Mouse (Mus musculus) lung, postnatal 0 days (tissue): Measurements from ENCODE around the gene Serac1. TPM values are rescaled to one million over a fixed set of nuclear protein-coding genes. Genes with fewer than 3 reads are reported as not detected.
A peak's percentile ranks its signal among the peaks of the same experiment; 100 is the strongest.

Source experiments
- ATAC-seq: fragments of 200-750 bp; cut with Nextera tagmentation; 2 replicates; pipeline ENCODE4 v1.8.0; 2017; ENCODE audit warnings: moderate library complexity
- DNase-seq: peaks from one replicate; pipeline ENCODE4 v3.0.0-alpha.2; 2016; ENCODE audit warnings: low spot score
- H3K27ac ChIP-seq: fragments of 300-500 bp; sonication (generic); 2 replicates; pipeline ENCODE4 v1.5.1; 2014; ENCODE audit warnings: antibody characterized with exemption, mild to moderate bottlenecking, low read length, mixed read lengths
- H3K27me3 ChIP-seq: fragments of 300-500 bp; sonication (generic); replicated peaks from 2 replicates; pipeline ENCODE4 v1.6.1; 2014; ENCODE audit warnings: low read length, mixed read lengths; ENCODE audit not compliant: insufficient read depth
- H3K36me3 ChIP-seq: fragments of 300-500 bp; sonication (generic); 2 replicates; pipeline ENCODE4 v1.6.1; 2014; ENCODE audit warnings: low read length, mixed read lengths; ENCODE audit not compliant: insufficient read depth
- H3K4me1 ChIP-seq: fragments of 300-500 bp; sonication (generic); 2 replicates; pipeline ENCODE4 v1.6.1; 2014; ENCODE audit warnings: antibody characterized with exemption, low read depth, low read length, mixed read lengths; ENCODE audit not compliant: insufficient read depth
- H3K4me2 ChIP-seq: fragments of 300-500 bp; sonication (generic); replicated peaks from 2 replicates; pipeline ENCODE4 v1.6.1; 2014; ENCODE audit warnings: low read depth, mild to moderate bottlenecking, low read length, moderate library complexity, mixed read lengths
- H3K4me3 ChIP-seq: fragments of 300-500 bp; sonication (generic); 2 replicates; pipeline ENCODE4 v1.5.1; 2014; ENCODE audit warnings: low read depth, low read length
- H3K9ac ChIP-seq: fragments of 300-500 bp; sonication (generic); replicated peaks from 2 replicates; pipeline ENCODE4 v1.6.1; 2014; ENCODE audit warnings: low read depth, mild to moderate bottlenecking
- H3K9me3 ChIP-seq: fragments of 300-500 bp; sonication (generic); 2 replicates; pipeline ENCODE4 v1.6.1; 2016; ENCODE audit warnings: low read length, mixed read lengths
- CTCF ChIP-seq: IDR thresholded peaks from 2 replicates; pipeline ENCODE4 v1.5.1; 2016; ENCODE audit warnings: antibody characterized with exemption, mild to moderate bottlenecking
- EP300 ChIP-seq: IDR thresholded peaks from 2 replicates; pipeline ENCODE4 v1.6.1; 2016; ENCODE audit warnings: antibody characterized with exemption, mild to moderate bottlenecking, control low read depth
- WGBS: fragments of 180-500 bp; shearing (Covaris S2); extraction: QIAGEN DNeasy Blood & Tissue Kit; methylation state at CpG from one replicate; pipeline ENCODE4 v1.1.7; 2014; 5-methylcytosine and 5-hydroxymethylcytosine counted together
- polyA plus RNA-seq: library from polyadenylated mRNA; unstranded; fragments of >200 nt; fragmentation: Nextera tagmentation; extraction: Ambion mirVana; gene quantifications from 2 replicates; pipeline ENCODE4 v1.2.1, GENCODE M21; 2015

Gene Serac1
- polyA plus RNA-seq, 1 experiment from 2014 or later = 2.5 TPM

GRCm38 (mm10) chr17:6106361-6107014, 26.9 kb upstream of the Serac1 start, which contains the start of gene Tulp4:
Gene Tulp4 (plus strand): TSS chr17:6106437.
- no peak for TF ChIP-seq EP300
- TF ChIP-seq CTCF = no peak
- ATAC-seq (peak; percentile 96), DNase-seq (peak; percentile 94)
- Histone ChIP-seq H3K4me3 (peak within 1 kb of the TSS; percentile 91), H3K27me3 (no peaks in the 10 kb centered on the region), H3K9ac (peak within 1 kb of the TSS; percentile 90), H3K27ac (peak within 1 kb of the TSS; percentile 95), H3K4me2 (peak within 1 kb of the TSS; percentile 75), H3K9me3 (no peaks in the 10 kb centered on the region), H3K36me3 (no peaks in the 10 kb centered on the region), H3K4me1 (peaks cover 10% of the 10 kb centered on the region; the same call in 1 of the 2 replicates)
- 0% methylated on average over 35 of the region's 76 CpGs for WGBS

- no peaks in the 10 kb centered on the region for H3K36me3 ChIP-seq
- ATAC-seq (no peak), DNase-seq (no peak)
- no peak overlapping the region for H3K27ac ChIP-seq
- no peaks in the 10 kb centered on the region for H3K27me3 ChIP-seq
- H3K4me3 ChIP-seq = no peak overlapping the region
- no peak overlapping the region for H3K4me2 ChIP-seq
- H3K4me1 ChIP-seq = peaks cover 10% of the 10 kb centered on the region; the same call in 1 of the 2 replicates
- WGBS = 71% methylated on average over 6 of the region's 6 CpGs
- TF ChIP-seq CTCF (no peak), EP300 (no peak)
- H3K9ac ChIP-seq = no peak overlapping the region
- no peaks in the 10 kb centered on the region for H3K9me3 ChIP-seq
Measured at GRCm38 (mm10) chr17:6103566-6103965, 24.0 kb upstream of the Serac1 start.

- H3K27ac ChIP-seq = no peak overlapping the region
- no peak for TF ChIP-seq EP300
- no peak for TF ChIP-seq CTCF
Measured at GRCm38 (mm10) chr17:6102287-6102686, 22.7 kb upstream of the Serac1 start.

GRCm38 (mm10) chr17:6097884-6098283, 18.3 kb upstream of the Serac1 start:
- ATAC-seq = peak; percentile 53
- Histone ChIP-seq H3K9ac (no peak overlapping the region), H3K27ac (no peak overlapping the region), H3K4me2 (no peak overlapping the region), H3K4me3 (no peak overlapping the region), H3K36me3 (no peaks in the 10 kb centered on the region), H3K9me3 (no peaks in the 10 kb centered on the region), H3K4me1 (no peaks in the 10 kb centered on the region), H3K27me3 (no peaks in the 10 kb centered on the region)
- no peak for TF ChIP-seq EP300
- TF ChIP-seq CTCF = peak; percentile 85
- peak; percentile 75 for DNase-seq
- 31% methylated on average over 4 of the region's 4 CpGs for WGBS

More at GRCm38 (mm10) chr17:6102287-6102686, 22.7 kb upstream of the Serac1 start:
- Histone ChIP-seq H3K4me3 (no peak overlapping the region), H3K36me3 (no peaks in the 10 kb centered on the region), H3K4me2 (no peak overlapping the region), H3K27me3 (no peaks in the 10 kb centered on the region), H3K9me3 (no peaks in the 10 kb centered on the region), H3K4me1 (no peaks in the 10 kb centered on the region), H3K9ac (no peak overlapping the region)
- no peak for DNase-seq
- 84% methylated on average over 3 of the region's 3 CpGs for WGBS
- no peak for ATAC-seq

GRCm38 (mm10) chr17:6095579-6095978, 16.0 kb upstream of the Serac1 start:
- ATAC-seq (no peak), DNase-seq (no peak)
- peak; percentile 27 for TF ChIP-seq CTCF
- TF ChIP-seq EP300 = no peak
- H3K27ac ChIP-seq = no peak overlapping the region
- no peak overlapping the region for H3K9ac ChIP-seq
- no peaks in the 10 kb centered on the region for H3K27me3 ChIP-seq
- H3K4me3 ChIP-seq = no peak overlapping the region
- no peak overlapping the region for H3K4me2 ChIP-seq
- H3K36me3 ChIP-seq = no peaks in the 10 kb centered on the region
- H3K4me1 ChIP-seq = no peaks in the 10 kb centered on the region
- H3K9me3 ChIP-seq = no peaks in the 10 kb centered on the region

- no peak for DNase-seq
- Histone ChIP-seq H3K9me3 (no peaks in the 10 kb centered on the region), H3K9ac (no peak overlapping the region), H3K4me2 (no peak overlapping the region), H3K36me3 (no peaks in the 10 kb centered on the region), H3K4me1 (no peaks in the 10 kb centered on the region), H3K27ac (no peak overlapping the region), H3K27me3 (no peaks in the 10 kb centered on the region), H3K4me3 (no peak overlapping the region)
- TF ChIP-seq EP300 (no peak), CTCF (no peak)
- ATAC-seq = no peak
- 66% methylated on average over 6 of the region's 6 CpGs for WGBS
Measured at GRCm38 (mm10) chr17:6091604-6092003, 12.1 kb upstream of the Serac1 start.
